Mouse (Mus musculus): Measurements from ENCODE around the gene Ufc1. TPM values are rescaled to one million over a fixed set of nuclear protein-coding genes. Genes with fewer than 3 reads are reported as not detected.

Ufc1 gene
- total and polyA plus RNA-seq, 2 experiments from 2014 or later: 83.7 to 128 TPM

GRCm38 (mm10) chr1:171280916-171281527, 13.8 kb downstream of the Ufc1 start, which contains the start of gene Ppox:
Ppox (minus strand) TSS chr1:171281186.
- peak within 1 kb of the TSS; percentile 66 for H3K27ac ChIP-seq (ENCODE audit: low read depth, low read length)
- no peaks in the 10 kb centered on the region for H3K27me3 ChIP-seq (ENCODE audit: insufficient read depth, low read length)
- no peaks in the 10 kb centered on the region for H3K9me3 ChIP-seq (ENCODE audit: low read length)
- no peak for TF ChIP-seq CTCF (IDR thresholded peaks at IDR 0.05)
- peak; percentile 97 for ATAC-seq (ENCODE audit: low FRiP score)
- H3K9ac ChIP-seq (replicated peaks; ENCODE audit: low read length, poor library complexity, severe bottlenecking): peak within 1 kb of the TSS; percentile 63
- DNase-seq (ENCODE audit: low spot score): peak; percentile 99
- peak within 1 kb of the TSS; percentile 88 for H3K4me2 ChIP-seq (ENCODE audit: low read depth, low read length, poor library complexity, severe bottlenecking)
- H3K4me1 ChIP-seq (ENCODE audit: insufficient read depth, low read length): peaks cover 3% of the 10 kb centered on the region
- 0% methylated on average over 26 of the region's 26 CpGs for WGBS
- peak within 1 kb of the TSS; percentile 60 for H3K4me3 ChIP-seq (ENCODE audit: low read depth, low read length)
- H3K36me3 ChIP-seq (ENCODE audit: insufficient read depth, low read length): peaks cover 50% of the 10 kb centered on the region

- ATAC-seq (ENCODE audit: low FRiP score): peak; percentile 29; the same call in 1 of the 2 replicates
- 1% methylated on average over 25 of the region's 25 CpGs for WGBS
Measured at GRCm38 (mm10) chr1:171280250-171280915, 14.4 kb downstream of the Ufc1 start.

GRCm38 (mm10) chr1:171279721-171280120, 15.1 kb downstream of the Ufc1 start:
- ATAC-seq (ENCODE audit: low FRiP score) (no peak), DNase-seq (ENCODE audit: low spot score) (no peak)
- WGBS: 66% methylated on average over 5 of the region's 5 CpGs
- Histone ChIP-seq H3K4me1 (ENCODE audit: insufficient read depth, low read length) (peaks cover 3% of the 10 kb centered on the region; the same call in 1 of the 2 replicates), H3K4me2 (ENCODE audit: low read depth, low read length, poor library complexity, severe bottlenecking) (peak overlapping the region; percentile 88), H3K9me3 (ENCODE audit: low read length) (no peaks in the 10 kb centered on the region), H3K27ac (ENCODE audit: low read depth, low read length) (no peak overlapping the region), H3K4me3 (ENCODE audit: low read depth, low read length) (peak overlapping the region; percentile 60; the same call in 1 of the 2 replicates), H3K36me3 (ENCODE audit: insufficient read depth, low read length) (peaks cover 50% of the 10 kb centered on the region), H3K9ac (replicated peaks; ENCODE audit: low read length, poor library complexity, severe bottlenecking) (peak overlapping the region; percentile 63), H3K27me3 (ENCODE audit: insufficient read depth, low read length) (no peaks in the 10 kb centered on the region)
- no peak for TF ChIP-seq CTCF (IDR thresholded peaks at IDR 0.05)

More at GRCm38 (mm10) chr1:171280250-171280915, 14.4 kb downstream of the Ufc1 start:
- no peaks in the 10 kb centered on the region for H3K9me3 ChIP-seq (ENCODE audit: low read length)
- peaks cover 51% of the 10 kb centered on the region for H3K36me3 ChIP-seq (ENCODE audit: insufficient read depth, low read length)
- H3K4me3 ChIP-seq (ENCODE audit: low read depth, low read length): peak overlapping the region; percentile 60
- no peak for TF ChIP-seq CTCF (IDR thresholded peaks at IDR 0.05)
- no peak for DNase-seq (ENCODE audit: low spot score)
- H3K4me1 ChIP-seq (ENCODE audit: insufficient read depth, low read length): peaks cover 3% of the 10 kb centered on the region
- no peak overlapping the region for H3K27ac ChIP-seq (ENCODE audit: low read depth, low read length)
- peak overlapping the region; percentile 88 for H3K4me2 ChIP-seq (ENCODE audit: low read depth, low read length, poor library complexity, severe bottlenecking)
- no peaks in the 10 kb centered on the region for H3K27me3 ChIP-seq (ENCODE audit: insufficient read depth, low read length)
- peak overlapping the region; percentile 63 for H3K9ac ChIP-seq (replicated peaks; ENCODE audit: low read length, poor library complexity, severe bottlenecking)

GRCm38 (mm10) chr1:171279012-171279705, 15.7 kb downstream of the Ufc1 start:
- Histone ChIP-seq H3K4me3 (ENCODE audit: low read depth, low read length) (no peak overlapping the region), H3K36me3 (ENCODE audit: insufficient read depth, low read length) (peaks cover 51% of the 10 kb centered on the region), H3K4me1 (ENCODE audit: insufficient read depth, low read length) (peaks cover 3% of the 10 kb centered on the region; the same call in 1 of the 2 replicates), H3K4me2 (ENCODE audit: low read depth, low read length, poor library complexity, severe bottlenecking) (no peak overlapping the region), H3K9me3 (ENCODE audit: low read length) (no peaks in the 10 kb centered on the region), H3K9ac (replicated peaks; ENCODE audit: low read length, poor library complexity, severe bottlenecking) (no peak overlapping the region), H3K27me3 (ENCODE audit: insufficient read depth, low read length) (no peaks in the 10 kb centered on the region), H3K27ac (ENCODE audit: low read depth, low read length) (no peak overlapping the region)
- no peak for TF ChIP-seq CTCF (IDR thresholded peaks at IDR 0.05)
- WGBS: 88% methylated on average over 14 of the region's 14 CpGs
- no peak for ATAC-seq (ENCODE audit: low FRiP score)
- DNase-seq (ENCODE audit: low spot score): no peak

- Histone ChIP-seq H3K9me3 (ENCODE audit: low read length) (no peaks in the 10 kb centered on the region), H3K9ac (replicated peaks; ENCODE audit: low read length, poor library complexity, severe bottlenecking) (no peak overlapping the region), H3K4me2 (ENCODE audit: low read depth, low read length, poor library complexity, severe bottlenecking) (no peak overlapping the region), H3K27me3 (ENCODE audit: insufficient read depth, low read length) (no peaks in the 10 kb centered on the region), H3K27ac (ENCODE audit: low read depth, low read length) (no peak overlapping the region), H3K4me1 (ENCODE audit: insufficient read depth, low read length) (peaks cover 3% of the 10 kb centered on the region; the same call in 1 of the 2 replicates), H3K36me3 (ENCODE audit: insufficient read depth, low read length) (peaks cover 53% of the 10 kb centered on the region), H3K4me3 (ENCODE audit: low read depth, low read length) (no peak overlapping the region)
- ATAC-seq (ENCODE audit: low FRiP score) (no peak), DNase-seq (ENCODE audit: low spot score) (no peak)
- TF ChIP-seq CTCF (IDR thresholded peaks at IDR 0.05): no peak
- WGBS: 94% methylated on average over 8 of the region's 8 CpGs
Measured at GRCm38 (mm10) chr1:171278436-171278835, 16.4 kb downstream of the Ufc1 start.
